Mouse (Mus musculus) heart, embryonic 13.5 days (tissue): ENCODE data around the gene Cphx3. TPM values are rescaled to one million over a fixed set of nuclear protein-coding genes. Genes with fewer than 3 reads are reported as not detected.
"Not testable (repeated sequence)": the region's sequence is repeated elsewhere in the genome, so short reads cannot be mapped to it uniquely, and the experiment has no call there.

Source experiments
- ATAC-seq: fragments of 200-750 bp; cut with Nextera tagmentation; 2 replicates; pipeline ENCODE4 v1.8.0; 2017; ENCODE audit warnings: moderate TSS enrichment; ENCODE audit not compliant: insufficient number of reproducible peaks, low FRiP score, low TSS enrichment; ENCODE audit errors: extremely low read depth
- H3K27ac ChIP-seq: fragments of 300-500 bp; sonication (generic); replicated peaks from 2 replicates; pipeline ENCODE4 v1.5.1; 2015; ENCODE audit warnings: moderate library complexity, mild to moderate bottlenecking, inconsistent platforms
- H3K27me3 ChIP-seq: fragments of 300-500 bp; sonication (generic); replicated peaks from 2 replicates; pipeline ENCODE4 v1.6.1; 2015; ENCODE audit warnings: mild to moderate bottlenecking, inconsistent platforms
- H3K36me3 ChIP-seq: fragments of 300-500 bp; sonication (generic); 2 replicates; pipeline ENCODE4 v1.6.1; 2015; ENCODE audit warnings: mild to moderate bottlenecking, inconsistent platforms
- H3K4me1 ChIP-seq: fragments of 300-500 bp; sonication (generic); 2 replicates; pipeline ENCODE4 v1.6.1; 2015; ENCODE audit warnings: inconsistent platforms
- H3K4me2 ChIP-seq: fragments of 300-500 bp; sonication (generic); 2 replicates; pipeline ENCODE4 v1.6.1; 2015; ENCODE audit warnings: inconsistent platforms, mild to moderate bottlenecking, moderate library complexity
- H3K4me3 ChIP-seq: fragments of 300-500 bp; sonication (generic); 2 replicates; pipeline ENCODE4 v1.5.1; 2015; ENCODE audit warnings: moderate library complexity, mild to moderate bottlenecking, inconsistent platforms
- H3K9ac ChIP-seq: fragments of 300-500 bp; sonication (generic); 2 replicates; pipeline ENCODE4 v1.6.1; 2015; ENCODE audit warnings: inconsistent platforms, mild to moderate bottlenecking, moderate library complexity
- H3K9me3 ChIP-seq: fragments of 300-500 bp; sonication (generic); 2 replicates; pipeline ENCODE4 v1.6.1; 2016; ENCODE audit warnings: inconsistent platforms
- WGBS: fragments of 180-500 bp; shearing (Covaris S2); methylation state at CpG from one replicate; pipeline ENCODE4 v1.1.7; 2015; ENCODE audit warnings: mixed read lengths; 5-methylcytosine and 5-hydroxymethylcytosine counted together
- polyA plus RNA-seq: library from polyadenylated mRNA; unstranded; fragments of >200 nt; fragmentation: Nextera tagmentation; extraction: Ambion mirVana; gene quantifications from 2 replicates; pipeline ENCODE4 v1.2.1, GENCODE M21; 2015

The Cphx3 gene
- polyA plus RNA-seq, 1 experiment from 2014 or later = not detected

DNA sequence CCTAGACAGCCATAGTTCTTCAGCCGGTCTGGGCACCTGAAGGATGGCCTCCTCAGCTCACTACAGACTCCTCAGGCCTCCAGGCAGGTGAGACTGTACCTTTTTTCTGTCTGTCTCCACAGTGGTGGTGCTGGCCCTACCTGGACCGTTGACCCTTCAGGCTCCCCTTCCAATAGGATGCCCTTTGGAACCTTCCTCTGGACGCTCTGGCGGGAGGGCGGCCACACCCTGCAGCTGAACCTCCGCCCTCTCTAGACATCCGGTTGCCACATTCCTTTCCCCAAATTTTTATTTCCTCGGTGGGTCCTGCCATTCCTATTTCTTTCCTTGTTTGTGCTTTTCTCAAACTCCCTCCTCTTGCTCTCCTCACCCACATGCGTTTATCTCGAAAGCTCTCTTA is 99.6 kb downstream of the Cphx3 start:
- not testable (repeated sequence) for H3K9ac ChIP-seq, H3K4me2 ChIP-seq, H3K4me3 ChIP-seq, ATAC-seq, H3K9me3 ChIP-seq, H3K27ac ChIP-seq, H3K4me1 ChIP-seq, H3K27me3 ChIP-seq, H3K36me3 ChIP-seq
- no CpG with 5 or more reads among the region's 10 CpGs for WGBS

DNA sequence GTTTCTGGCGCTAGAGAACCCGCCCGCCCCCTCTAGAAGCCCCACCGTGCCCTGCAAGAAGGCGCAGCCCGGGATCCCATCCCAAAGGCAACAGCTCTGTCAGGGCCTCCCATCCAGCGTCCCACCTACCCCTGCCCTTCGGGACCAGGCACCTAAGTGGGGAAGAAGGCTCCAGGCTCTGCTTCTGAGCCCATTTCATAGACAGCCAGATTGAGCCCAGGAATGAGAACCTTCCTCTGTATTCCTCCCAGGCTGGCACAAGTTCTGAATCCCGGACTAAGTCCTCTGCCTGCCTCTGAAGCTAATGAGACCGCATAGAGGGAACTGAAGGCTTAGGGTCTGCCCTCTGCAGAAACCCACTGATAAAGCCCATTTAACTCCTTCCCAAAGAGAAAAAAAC is 100.3 kb downstream of the Cphx3 start, which contains the start of gene Plac9b:
Plac9b (minus strand) TSS at position 101 of the 400 bp plus-strand sequence.
- not testable (repeated sequence) for H3K9me3 ChIP-seq, H3K27me3 ChIP-seq, H3K9ac ChIP-seq, H3K36me3 ChIP-seq, H3K4me2 ChIP-seq, H3K4me3 ChIP-seq, H3K27ac ChIP-seq, ATAC-seq, H3K4me1 ChIP-seq
- no CpG with 5 or more reads among the region's 10 CpGs for WGBS

DNA sequence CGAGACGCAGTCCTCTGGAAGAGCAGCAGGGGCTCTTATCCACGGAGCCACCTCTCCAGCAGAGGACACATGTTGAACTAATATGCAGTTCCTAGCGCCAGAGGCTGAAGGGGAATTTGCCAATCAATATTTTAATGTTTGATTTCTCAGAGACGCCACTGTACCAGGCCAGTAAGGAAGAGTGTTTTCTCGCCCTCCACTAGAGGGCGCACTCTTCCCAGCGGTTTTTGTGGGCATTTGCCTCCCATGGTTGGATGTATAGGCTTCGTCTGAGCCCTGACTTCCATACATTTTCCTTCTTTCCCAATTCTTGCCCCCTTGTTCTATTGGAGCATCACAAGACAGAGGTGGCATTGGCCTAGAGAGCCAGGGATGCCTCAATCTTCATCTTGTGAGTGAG is 104.5 kb downstream of the Cphx3 start:
- H3K9me3 ChIP-seq, ATAC-seq, H3K4me3 ChIP-seq, H3K4me2 ChIP-seq, H3K4me1 ChIP-seq, H3K36me3 ChIP-seq, H3K27ac ChIP-seq, H3K9ac ChIP-seq, H3K27me3 ChIP-seq: not testable (repeated sequence)
- WGBS = no CpG with 5 or more reads among the region's 9 CpGs

DNA sequence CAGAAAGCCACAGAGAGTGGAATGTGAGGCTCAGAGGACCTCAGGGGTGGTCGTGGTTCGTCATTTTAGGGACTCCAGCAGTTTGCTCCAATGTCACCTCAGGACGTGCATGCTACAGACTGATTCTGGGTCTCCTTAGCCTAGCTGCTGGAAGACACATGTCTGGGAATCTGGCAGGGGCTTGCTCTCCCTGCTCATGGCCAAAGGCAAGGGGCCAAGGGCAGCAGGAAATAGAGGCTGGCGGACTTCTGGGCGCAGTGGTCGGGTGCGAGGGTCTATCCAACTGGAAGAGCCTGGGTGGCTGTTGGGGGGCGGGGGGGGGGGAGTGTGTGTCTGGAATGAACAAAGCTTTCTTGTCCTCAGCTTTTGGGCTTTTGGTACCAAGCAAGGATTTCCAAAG is 106.3 kb downstream of the Cphx3 start:
- ATAC-seq, H3K4me3 ChIP-seq, H3K4me2 ChIP-seq, H3K27me3 ChIP-seq, H3K4me1 ChIP-seq, H3K9me3 ChIP-seq, H3K27ac ChIP-seq, H3K36me3 ChIP-seq, H3K9ac ChIP-seq: not testable (repeated sequence)
- WGBS = no CpG with 5 or more reads among the region's 8 CpGs

DNA sequence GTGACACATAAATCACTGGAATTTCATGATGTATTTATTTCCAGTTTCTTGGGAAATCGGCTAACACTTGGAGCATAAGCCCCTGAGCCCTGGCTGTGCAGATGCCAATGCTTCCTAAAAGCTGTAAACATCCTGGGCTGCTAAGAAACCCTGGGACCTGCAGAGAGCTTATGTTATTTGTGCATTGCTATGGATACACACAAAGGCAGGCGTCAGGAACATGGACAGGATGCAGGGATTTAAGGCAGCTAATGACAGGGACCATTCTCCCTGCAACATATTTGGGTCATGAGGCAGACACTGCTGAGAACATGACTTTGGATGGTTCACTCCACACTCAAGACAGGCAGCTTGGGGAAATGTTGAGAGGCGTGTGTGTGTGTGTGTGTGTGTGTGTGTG is 115.8 kb downstream of the Cphx3 start:
- not testable (repeated sequence) for H3K27ac ChIP-seq, H3K36me3 ChIP-seq, H3K4me1 ChIP-seq, H3K9me3 ChIP-seq, H3K9ac ChIP-seq, ATAC-seq, H3K4me2 ChIP-seq, H3K27me3 ChIP-seq, H3K4me3 ChIP-seq
- no CpG with 5 or more reads among the region's 3 CpGs for WGBS

DNA sequence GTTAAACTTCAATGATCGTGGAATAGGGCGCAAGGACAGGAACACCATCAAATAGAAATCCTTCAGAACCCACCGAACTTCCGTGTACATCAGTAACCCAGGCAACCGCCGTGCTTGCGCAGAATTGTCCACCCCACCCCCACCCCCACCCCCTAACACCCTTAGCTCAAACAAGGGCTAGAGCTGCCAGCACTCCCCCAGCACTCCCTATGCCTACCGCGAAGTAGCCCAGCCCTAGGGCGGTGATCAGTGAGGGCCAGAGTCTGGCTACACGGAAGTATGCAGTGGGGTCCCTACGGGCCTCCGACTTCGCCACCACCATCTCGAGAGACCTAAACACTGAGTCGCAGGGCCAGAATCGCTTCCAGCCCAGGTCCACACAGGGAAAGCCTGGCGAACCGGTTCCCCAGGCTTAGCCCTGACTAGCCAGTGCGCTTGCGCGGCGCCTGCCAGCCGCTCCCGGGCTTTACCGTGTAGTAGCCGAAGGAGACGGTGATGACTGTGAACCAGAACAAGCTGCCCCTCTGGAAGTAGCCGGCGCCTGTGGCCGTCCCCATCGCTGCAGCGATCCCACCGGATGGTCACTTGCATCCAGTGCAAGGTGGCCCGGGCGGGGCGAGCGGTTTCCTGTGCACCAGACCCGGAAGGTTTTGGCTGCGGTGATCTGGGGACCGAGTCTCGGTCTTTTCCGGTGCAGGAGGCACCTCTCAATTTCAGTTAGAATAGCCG is 124.3 kb downstream of the Cphx3 start:
- not testable (repeated sequence) for H3K4me1 ChIP-seq, H3K27ac ChIP-seq, H3K36me3 ChIP-seq, H3K9ac ChIP-seq, H3K4me2 ChIP-seq, H3K27me3 ChIP-seq, H3K4me3 ChIP-seq, H3K9me3 ChIP-seq, ATAC-seq
- no CpG with 5 or more reads among the region's 44 CpGs for WGBS

DNA sequence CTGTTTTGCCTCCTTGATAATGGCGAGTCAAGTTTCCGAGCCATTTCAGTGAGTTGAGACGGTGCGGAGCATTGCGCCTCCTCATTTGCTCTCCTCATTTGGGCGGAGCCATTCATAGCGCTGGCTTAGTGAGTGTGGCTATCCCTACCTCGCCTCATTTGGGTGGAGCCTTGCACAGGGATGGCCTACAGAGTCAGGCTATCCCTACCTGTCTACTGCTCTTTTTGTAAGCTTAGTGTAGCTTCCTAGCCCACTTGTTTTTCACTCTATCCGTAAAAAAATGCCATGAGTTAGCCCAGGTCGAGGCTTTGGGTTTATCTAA is 124.8 kb downstream of the Cphx3 start, which contains the start of gene Tmem254b:
Tmem254b (minus strand) TSS at position 116 of the 322 bp plus-strand sequence.
- not testable (repeated sequence) for H3K9ac ChIP-seq, H3K4me2 ChIP-seq, H3K4me3 ChIP-seq, H3K4me1 ChIP-seq, H3K27ac ChIP-seq, ATAC-seq, H3K9me3 ChIP-seq, H3K27me3 ChIP-seq, H3K36me3 ChIP-seq
- no CpG with 5 or more reads among the region's 10 CpGs for WGBS

DNA sequence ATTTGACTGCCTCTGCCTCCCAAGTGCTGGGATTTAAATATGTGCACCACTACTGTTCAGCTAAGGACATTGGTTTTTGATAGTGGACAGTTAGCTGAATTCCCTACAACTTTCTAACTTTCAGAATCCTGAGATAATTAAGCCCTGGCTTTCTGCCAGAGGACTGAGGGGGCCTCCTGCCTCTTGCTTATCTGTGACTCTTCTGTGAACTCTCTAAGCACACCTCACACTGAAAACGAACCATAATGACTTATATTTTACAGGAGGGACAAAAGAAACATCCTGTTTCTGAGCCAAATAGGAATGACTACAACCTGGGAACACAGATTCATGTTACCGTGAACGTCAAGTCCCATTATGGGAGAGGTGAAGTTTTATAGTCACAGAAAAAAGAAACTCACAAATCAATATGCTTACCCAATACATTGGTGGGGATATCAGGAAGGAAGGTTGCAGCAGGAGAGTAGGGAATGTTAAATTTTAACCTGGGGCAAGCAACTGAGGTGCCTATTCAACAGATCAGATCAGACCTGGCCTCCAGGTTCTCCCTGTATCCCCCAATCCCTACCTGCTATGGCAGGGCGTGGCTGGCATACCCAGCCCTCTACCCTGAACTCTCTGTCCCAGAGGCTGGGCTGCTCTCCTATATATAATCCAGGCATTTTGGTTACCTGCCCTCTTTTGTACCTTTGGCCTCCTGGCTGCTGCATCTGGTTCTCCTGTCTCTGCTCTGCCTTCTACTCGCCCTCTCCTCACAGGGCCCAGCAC is 134.3 kb downstream of the Cphx3 start:
- not testable (repeated sequence) for H3K27ac ChIP-seq, H3K36me3 ChIP-seq, H3K9ac ChIP-seq, H3K4me2 ChIP-seq, H3K4me3 ChIP-seq, H3K9me3 ChIP-seq, H3K27me3 ChIP-seq, H3K4me1 ChIP-seq, ATAC-seq
- WGBS = no CpG with 5 or more reads among the region's 5 CpGs

DNA sequence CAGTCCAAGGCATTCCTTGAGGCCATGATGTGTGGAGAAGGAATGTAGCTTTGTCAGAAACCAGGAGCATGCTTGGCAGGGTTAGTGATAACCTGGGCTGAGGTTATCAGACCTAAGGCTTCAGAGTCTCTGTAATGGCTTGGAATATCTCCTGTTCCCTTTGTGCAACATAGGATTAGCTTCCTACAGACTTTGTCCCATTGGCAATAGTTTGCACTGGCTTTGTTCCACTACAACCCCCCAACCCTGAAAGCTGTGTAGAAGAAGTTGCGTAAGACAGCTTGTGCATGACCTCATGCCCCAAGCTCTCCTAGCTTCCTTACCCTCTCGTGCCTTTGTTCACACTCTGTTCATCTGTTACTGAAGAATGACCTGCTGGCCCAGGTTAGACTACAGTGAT is 155.1 kb downstream of the Cphx3 start:
- not testable (repeated sequence) for H3K4me2 ChIP-seq, H3K9ac ChIP-seq, H3K27me3 ChIP-seq, H3K4me3 ChIP-seq, H3K27ac ChIP-seq, ATAC-seq, H3K4me1 ChIP-seq, H3K36me3 ChIP-seq, H3K9me3 ChIP-seq
- no CpG with 5 or more reads among the region's 2 CpGs for WGBS

DNA sequence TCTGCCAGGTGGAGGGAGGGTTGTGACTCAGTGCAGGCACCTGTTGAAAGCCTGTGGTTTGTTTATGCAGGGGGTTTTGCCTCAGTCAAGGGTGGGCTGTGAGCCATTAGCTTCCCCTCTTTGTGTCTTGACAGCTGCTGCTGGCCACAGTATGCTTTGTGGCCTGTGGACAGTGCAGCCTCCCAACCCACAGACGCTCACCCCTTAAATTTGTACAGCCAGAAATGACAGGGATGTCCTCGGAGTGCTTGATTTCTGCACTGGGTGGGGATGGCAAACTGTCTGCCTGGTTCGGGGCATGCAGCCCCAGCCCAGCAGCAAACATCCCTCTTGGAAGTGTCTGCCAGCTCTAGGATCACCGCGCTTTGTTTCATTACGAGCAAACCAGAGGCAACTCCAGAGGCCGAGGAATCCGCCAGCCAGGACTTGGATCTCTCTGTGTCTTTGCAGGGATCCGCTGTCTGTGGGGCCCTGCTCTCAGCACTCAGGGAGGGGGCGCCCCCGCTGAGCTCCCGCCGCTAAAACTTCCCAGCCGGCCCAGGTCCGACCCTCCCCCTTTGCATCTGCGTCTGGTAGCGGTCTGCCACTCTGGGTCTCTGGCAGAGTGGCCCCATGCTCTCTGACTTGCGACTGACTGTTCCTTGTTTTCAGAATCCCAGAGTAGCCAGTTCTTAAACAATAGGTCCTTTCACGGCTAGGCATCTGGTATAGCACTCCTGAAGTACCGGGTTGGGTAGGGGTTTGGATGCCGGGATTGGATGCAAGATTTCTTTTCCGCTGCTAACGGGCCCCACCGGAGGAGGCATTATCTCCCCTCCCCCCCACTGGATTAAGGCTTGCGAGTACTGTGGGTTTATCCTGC is 175.9 kb downstream of the Cphx3 start, which contains the start of gene Duxbl3:
Duxbl3 (plus strand) TSS at position 207 of the 862 bp plus-strand sequence.
- H3K27me3 ChIP-seq, H3K4me3 ChIP-seq, H3K36me3 ChIP-seq, H3K9ac ChIP-seq, H3K4me2 ChIP-seq, H3K4me1 ChIP-seq, H3K9me3 ChIP-seq, H3K27ac ChIP-seq: not testable (repeated sequence)
- ATAC-seq = 0 out of 2 replicates have a peak, but pooled peaks have one; percentile 19
- no CpG with 5 or more reads among the region's 25 CpGs for WGBS

DNA sequence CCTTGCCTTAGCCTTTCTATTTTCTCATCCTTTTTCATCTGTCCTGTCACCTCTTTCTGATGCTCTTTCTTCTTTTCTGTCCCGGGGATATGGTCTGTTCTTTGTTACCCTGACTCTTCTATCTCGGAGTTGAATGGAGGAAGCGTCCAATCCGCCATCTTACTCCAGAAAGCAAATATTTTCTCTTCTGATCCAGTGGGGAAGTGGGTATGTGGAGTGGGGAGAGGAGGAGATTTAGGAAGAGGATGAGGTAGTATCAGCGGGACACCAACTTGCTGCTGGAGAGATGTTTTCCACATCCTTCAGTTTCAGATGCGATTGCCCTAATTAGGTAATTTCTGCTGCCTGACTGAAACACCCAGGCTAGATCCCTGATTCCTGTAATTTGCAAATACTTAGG is 176.6 kb downstream of the Cphx3 start:
- H3K9me3 ChIP-seq, H3K36me3 ChIP-seq, H3K4me2 ChIP-seq, H3K4me3 ChIP-seq, H3K4me1 ChIP-seq, H3K27me3 ChIP-seq, H3K27ac ChIP-seq, H3K9ac ChIP-seq, ATAC-seq: not testable (repeated sequence)
- WGBS = no CpG with 5 or more reads among the region's 6 CpGs
